Comparison of ENCODE assay signal across 31 mouse cellular contexts in genomic region chr3:133791361-133791760, GRCm38 (mm10).
"Had no signal": no experiment of that assay in that cellular context is flagged by ENCODE, and none has a peak within 500 bp of the region (broad histone marks: within the 10 kb centered on the region; RNA-seq: fewer than 3 reads in every experiment).

No protein-coding gene starts in this region.

- H3K27ac ChIP-seq: heart, adult 2 months; heart, embryonic 10.5 days; heart, embryonic 13.5 days; heart, embryonic 15.5 days; hindbrain, embryonic 10.5 days; hindbrain, embryonic 12.5 days; hindbrain, embryonic 13.5 days; hindbrain, embryonic 14.5 days; hindbrain, embryonic 15.5 days; hindbrain, postnatal 0 days; intestine, embryonic 15.5 days; kidney, embryonic 15.5 days; kidney, postnatal 0 days; layer of hippocampus, adult 2 months; left cerebral cortex, adult 2 months had no signal

- H3K9ac ChIP-seq: heart, embryonic 12.5 days; heart, embryonic 13.5 days; heart, embryonic 15.5 days; hindbrain, embryonic 12.5 days; hindbrain, embryonic 13.5 days; hindbrain, embryonic 14.5 days; hindbrain, embryonic 15.5 days; intestine, embryonic 15.5 days; kidney, embryonic 15.5 days had no signal

- H3K9me3 ChIP-seq: heart, embryonic 10.5 days; heart, embryonic 12.5 days; heart, embryonic 13.5 days; heart, embryonic 15.5 days; hindbrain, embryonic 10.5 days; hindbrain, embryonic 12.5 days; hindbrain, embryonic 13.5 days; hindbrain, embryonic 15.5 days; intestine, embryonic 15.5 days; kidney, embryonic 15.5 days had no signal

- H3K36me3 ChIP-seq: heart, embryonic 10.5 days; heart, embryonic 12.5 days; heart, embryonic 13.5 days; heart, embryonic 15.5 days; hindbrain, embryonic 10.5 days; hindbrain, embryonic 12.5 days; hindbrain, embryonic 13.5 days; hindbrain, embryonic 15.5 days; intestine, embryonic 15.5 days; kidney, embryonic 15.5 days had no signal

- ATAC-seq: hindbrain, embryonic 16.5 days; hindbrain, postnatal 0 days; inflammation-experienced regulatory T-cells, adult 6 months; intestine, embryonic 15.5 days; intestine, embryonic 16.5 days; intestine, postnatal 0 days had no signal

- DNase-seq: heart, adult 2 months; heart, postnatal 10 days; heart, postnatal 14 days; heart, postnatal 36 days; heart, postnatal 4 days; kidney, adult 11 months; kidney, adult 18-20 months; kidney, postnatal 10 days; kidney, postnatal 4 days; layer of hippocampus, adult 9-11 months; layer of hippocampus, postnatal 36 days had no signal

- H3K4me1 ChIP-seq: heart, embryonic 10.5 days; heart, embryonic 12.5 days; heart, embryonic 13.5 days; heart, embryonic 15.5 days; hindbrain, embryonic 10.5 days; hindbrain, embryonic 12.5 days; hindbrain, embryonic 13.5 days; hindbrain, embryonic 15.5 days; intestine, embryonic 15.5 days; kidney, embryonic 15.5 days had no signal

- H3K4me3 ChIP-seq: heart, adult 2 months; heart, embryonic 10.5 days; heart, embryonic 12.5 days; heart, embryonic 13.5 days; heart, embryonic 15.5 days; hindbrain, embryonic 10.5 days; hindbrain, embryonic 12.5 days; hindbrain, embryonic 13.5 days; hindbrain, embryonic 15.5 days; intestine, embryonic 15.5 days; kidney, embryonic 15.5 days; layer of hippocampus, adult 2 months; left cerebral cortex, adult 2 months had no signal

- H3K4me2 ChIP-seq: heart, embryonic 11.5 days; heart, embryonic 12.5 days; heart, embryonic 13.5 days; heart, embryonic 15.5 days; hindbrain, embryonic 12.5 days; hindbrain, embryonic 13.5 days; hindbrain, embryonic 14.5 days; hindbrain, embryonic 15.5 days; intestine, embryonic 15.5 days; kidney, embryonic 15.5 days had no signal

- H3K27me3 ChIP-seq: heart, embryonic 12.5 days; heart, embryonic 13.5 days; heart, embryonic 15.5 days; hindbrain, embryonic 12.5 days; hindbrain, embryonic 13.5 days; hindbrain, embryonic 15.5 days; intestine, embryonic 15.5 days; kidney, embryonic 15.5 days had no signal
